Mouse (Mus musculus) neural tube, embryonic 10.5 days (tissue): Measurements from ENCODE around the gene Ccdc62.

Experiments used
- DNase-seq: peaks from one replicate; pipeline ENCODE4 v3.0.0-alpha.2; 2017; ENCODE audit warnings: low spot score; ENCODE audit errors: extremely low spot score

The Ccdc62 gene

GRCm38 (mm10) chr5:123978131-123978530 is 47.7 kb downstream of the Ccdc62 start:
- no peak for DNase-seq

DNA sequence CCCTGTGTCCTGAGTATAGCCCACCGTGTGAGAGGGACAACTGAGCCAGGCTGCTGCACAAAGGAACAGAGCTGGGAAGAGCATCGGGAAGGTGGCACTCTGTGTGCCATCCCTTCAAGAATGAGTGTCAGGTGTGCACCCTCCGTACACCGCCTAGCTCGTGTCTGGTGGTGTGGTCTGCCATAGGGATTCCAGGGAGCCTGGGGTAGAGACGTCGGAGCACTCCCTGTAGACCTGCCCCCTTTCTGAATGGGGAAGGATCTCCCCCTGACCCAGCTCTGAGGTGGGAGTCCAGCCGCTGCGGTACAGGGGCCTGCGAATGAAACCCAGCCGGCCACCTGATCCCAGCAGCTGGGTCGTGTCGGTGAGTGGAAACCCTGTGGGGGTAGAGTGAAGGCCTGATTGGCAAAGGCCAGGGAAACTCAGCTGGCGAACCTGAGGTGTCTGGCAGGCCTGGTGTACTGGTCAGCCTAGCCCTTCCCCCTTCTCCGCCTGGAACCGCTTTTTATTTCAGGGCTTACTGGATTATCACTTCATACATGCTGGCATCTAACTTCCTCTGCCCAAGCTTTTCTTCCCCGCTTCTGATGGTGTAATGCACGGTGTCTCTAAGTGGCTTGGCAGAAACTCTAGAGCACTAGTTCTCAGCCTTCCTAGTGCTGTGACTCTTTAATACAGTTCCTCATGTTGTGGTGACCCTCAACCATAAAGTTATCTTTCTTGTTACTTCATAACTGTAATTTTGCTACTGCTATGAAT is 48.9 kb downstream of the Ccdc62 start:
- no peak for DNase-seq

- DNase-seq, result no peak
These were observed 49.5 kb downstream of the Ccdc62 start for GRCm38 (mm10) chr5:123979980-123980369.

GRCm38 (mm10) chr5:123980521-123981249 is 50.2 kb downstream of the Ccdc62 start:
- DNase-seq, result no peak

DNA sequence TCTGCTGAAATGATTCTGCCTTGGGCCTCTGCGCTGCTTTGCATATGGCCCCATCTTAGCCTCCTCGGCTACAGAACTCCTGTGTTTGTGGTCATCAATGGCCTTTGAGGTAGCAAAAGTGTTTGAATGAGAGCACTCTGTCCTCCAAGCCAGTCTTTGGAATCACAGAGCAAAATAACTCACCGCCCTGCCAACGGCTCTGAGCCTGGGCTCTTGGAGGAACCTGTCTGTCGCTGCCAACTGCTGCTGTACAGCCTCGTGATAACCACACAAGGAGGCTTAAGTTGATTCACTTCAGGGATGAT is 50.7 kb downstream of the Ccdc62 start:
- DNase-seq, result no peak

DNA sequence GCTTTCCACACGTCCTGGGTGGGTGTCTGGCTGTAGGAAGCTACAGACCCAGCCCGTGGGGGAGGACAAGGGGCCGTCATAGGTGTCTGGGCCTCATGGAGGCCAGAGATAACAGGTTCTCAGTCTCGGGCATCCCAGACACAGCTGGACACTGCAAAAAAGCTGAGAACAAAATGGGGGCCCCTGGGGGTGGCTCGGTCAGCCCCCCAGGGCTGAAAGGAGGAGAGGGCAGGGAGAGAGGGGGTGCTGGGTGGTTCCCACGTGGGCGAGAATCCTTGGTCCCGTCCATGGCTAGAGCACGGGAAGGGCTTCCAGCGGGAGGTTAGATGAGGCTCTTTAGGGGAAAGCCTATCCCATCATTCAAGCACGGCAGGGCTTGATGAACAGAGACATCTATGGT is 52.4 kb downstream of the Ccdc62 start:
- DNase-seq, result no peak

GRCm38 (mm10) chr5:123985434-123985833 is 55.0 kb downstream of the Ccdc62 start:
- no peak for DNase-seq

DNA sequence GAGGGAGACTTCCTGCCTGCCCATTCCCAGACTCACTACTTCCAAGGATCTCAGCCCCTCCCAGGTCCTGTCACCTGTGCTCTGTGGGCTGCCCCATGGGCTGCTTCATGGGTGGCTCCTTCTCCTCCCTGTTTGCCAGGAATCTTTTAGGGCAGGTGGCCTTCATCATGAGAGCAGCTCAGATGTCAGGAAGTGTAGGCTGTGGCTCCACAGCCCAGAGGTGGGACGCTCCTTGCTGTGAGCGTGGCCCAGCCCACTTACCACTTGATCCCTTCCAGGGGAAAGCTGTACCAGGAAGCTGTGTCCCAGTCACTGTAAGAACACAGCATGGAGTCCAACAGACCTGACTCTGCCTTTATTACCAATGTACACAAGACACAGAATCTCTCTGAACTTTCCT is 56.4 kb downstream of the Ccdc62 start:
- DNase-seq, result no peak

GRCm38 (mm10) chr5:123987511-123987910 is 57.0 kb downstream of the Ccdc62 start:
- DNase-seq, result no peak

DNA sequence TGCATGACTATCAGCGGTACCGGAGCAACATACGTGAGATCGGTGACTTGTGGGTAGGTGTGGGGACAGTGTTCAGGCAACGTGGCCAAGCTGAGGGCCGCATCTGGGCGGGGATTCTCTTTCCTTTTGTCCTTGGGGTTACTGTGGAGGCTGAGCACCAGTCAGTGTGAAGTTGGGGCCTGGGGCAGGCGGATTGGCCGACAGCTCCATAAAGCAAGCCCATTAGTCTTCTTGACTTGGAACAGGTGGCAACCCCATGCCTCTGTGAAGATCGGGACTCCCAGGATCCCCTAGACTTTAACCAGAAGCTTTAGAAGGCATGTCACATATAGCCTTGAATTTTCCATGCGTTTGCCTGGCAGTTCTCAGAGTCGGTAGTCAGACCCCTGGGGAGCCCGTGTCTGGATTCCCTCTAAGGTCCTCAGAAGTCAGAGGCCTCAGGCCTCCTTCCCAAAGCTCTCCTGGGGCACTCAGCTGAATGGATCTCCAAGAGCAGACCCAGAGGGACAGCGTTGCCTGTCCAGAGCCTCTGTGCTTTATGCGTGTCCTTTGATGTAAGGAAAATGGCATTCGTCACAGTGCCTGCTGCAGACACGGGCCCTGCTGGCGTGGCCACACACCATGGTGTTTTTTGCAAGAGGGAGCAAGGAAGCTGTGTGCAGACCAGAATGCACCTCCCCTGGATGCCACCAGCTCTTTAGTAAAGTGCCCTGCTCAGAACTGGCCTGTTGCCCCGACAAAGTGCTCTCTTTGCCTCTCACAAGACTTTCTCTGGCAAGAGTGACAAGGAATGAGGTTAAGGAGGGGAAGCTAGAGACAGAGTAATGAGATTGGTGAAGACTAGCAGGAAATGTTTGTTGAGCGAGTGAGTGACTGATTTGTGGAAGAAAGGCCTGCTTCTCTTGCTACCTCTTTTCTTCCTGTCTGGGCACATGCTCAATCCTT is 59.7 kb downstream of the Ccdc62 start:
- peak; percentile 49 for DNase-seq

GRCm38 (mm10) chr5:123991321-123991720 is 60.8 kb downstream of the Ccdc62 start:
- DNase-seq, result no peak

GRCm38 (mm10) chr5:123992193-123992637 is 61.7 kb downstream of the Ccdc62 start:
- no peak for DNase-seq

- peak; percentile 89 for DNase-seq
These were observed 62.3 kb downstream of the Ccdc62 start for GRCm38 (mm10) chr5:123992794-123993193.

GRCm38 (mm10) chr5:123993263-123994036 is 63.0 kb downstream of the Ccdc62 start:
- DNase-seq, result no peak

GRCm38 (mm10) chr5:123994468-123994867 is 64.0 kb downstream of the Ccdc62 start:
- no peak for DNase-seq

GRCm38 (mm10) chr5:123995388-123995787 is 64.9 kb downstream of the Ccdc62 start:
- no peak for DNase-seq

DNA sequence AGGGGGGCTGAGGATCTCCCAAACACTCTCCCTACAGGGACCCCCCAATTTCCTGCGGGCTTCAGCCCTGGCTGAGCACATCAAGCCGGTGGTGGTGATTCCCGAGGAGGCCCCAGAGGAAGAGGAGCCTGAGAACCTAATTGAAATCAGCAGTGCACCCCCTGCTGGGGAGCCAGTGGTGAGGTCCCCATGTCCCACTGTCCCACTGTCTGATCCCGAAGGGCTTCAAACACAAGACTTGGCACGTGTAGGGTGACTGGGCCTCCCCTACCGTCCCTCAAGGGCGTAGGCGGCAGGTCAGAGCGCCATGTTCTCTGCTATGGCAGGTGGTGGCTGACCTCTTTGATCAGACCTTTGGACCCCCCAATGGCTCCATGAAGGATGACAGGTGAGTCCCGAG is 65.7 kb downstream of the Ccdc62 start:
- DNase-seq, result no peak

DNA sequence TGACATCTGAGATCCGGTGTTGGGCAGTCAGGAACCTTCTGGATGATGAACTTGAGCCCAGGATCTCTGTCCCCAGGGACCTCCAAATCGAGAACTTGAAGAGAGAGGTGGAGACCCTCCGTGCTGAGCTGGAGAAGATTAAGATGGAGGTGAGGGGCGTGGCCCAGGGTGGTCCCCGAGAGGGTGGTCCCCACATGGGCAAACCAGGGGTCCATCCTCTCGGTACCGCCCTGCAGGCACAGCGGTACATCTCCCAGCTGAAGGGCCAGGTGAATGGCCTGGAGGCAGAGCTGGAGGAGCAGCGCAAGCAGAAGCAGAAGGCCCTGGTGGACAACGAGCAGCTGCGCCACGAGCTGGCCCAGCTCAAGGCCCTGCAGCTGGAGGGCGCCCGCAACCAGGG is 66.2 kb downstream of the Ccdc62 start:
- DNase-seq, result no peak

DNA sequence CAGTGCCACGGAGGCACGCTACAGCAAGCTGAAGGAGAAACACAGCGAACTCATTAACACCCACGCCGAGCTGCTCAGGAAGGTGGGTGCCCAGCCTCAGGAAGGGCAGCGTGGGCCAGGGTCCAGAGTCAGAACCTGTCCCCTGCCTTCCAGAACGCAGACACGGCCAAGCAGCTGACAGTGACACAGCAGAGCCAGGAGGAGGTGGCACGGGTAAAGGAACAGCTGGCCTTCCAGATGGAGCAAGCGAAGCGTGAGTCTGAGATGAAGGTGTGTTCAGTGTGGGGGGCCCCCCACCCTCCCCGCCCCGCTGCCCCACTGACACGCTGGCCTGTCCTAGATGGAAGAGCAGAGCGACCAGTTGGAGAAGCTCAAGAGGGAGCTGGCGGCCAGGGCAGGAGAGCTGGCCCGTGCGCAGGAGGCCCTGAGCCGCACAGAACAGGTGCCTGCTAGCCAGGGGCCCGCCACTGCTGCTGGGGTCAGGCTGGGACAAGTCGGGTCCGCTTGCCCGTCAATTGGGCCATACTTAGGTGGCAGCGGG is 66.8 kb downstream of the Ccdc62 start:
- DNase-seq, result no peak

DNA sequence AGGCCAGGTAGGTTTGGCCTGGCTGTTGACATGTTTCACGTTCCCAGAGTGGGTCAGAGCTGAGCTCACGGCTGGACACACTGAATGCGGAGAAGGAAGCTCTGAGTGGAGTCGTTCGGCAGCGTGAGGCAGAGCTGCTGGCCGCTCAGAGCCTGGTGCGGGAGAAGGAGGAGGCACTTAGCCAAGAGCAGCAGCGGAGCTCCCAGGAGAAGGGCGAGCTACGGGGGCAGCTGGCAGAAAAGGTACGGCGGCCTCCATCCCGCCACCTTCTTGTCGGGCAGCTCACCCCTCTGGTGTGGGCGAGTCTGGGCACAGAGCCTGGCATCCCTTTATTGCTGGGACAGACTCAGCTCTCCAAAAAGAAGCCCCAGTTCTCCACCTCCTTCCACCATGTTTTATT is 67.3 kb downstream of the Ccdc62 start:
- DNase-seq, result no peak

- no peak for DNase-seq
These were observed 67.9 kb downstream of the Ccdc62 start for GRCm38 (mm10) chr5:123998370-123998769.
